Mouse (Mus musculus) thymus, adult 2 months (tissue): Measurements from ENCODE around the gene Zfp600.
"Not testable (repeated sequence)": the region's sequence is repeated elsewhere in the genome, so short reads cannot be mapped to it uniquely, and the experiment has no call there.

Experiments used
- CTCF ChIP-seq: fragments of 200-500 bp; IDR thresholded peaks from 2 replicates; pipeline ENCODE4 v1.5.1; 2012; ENCODE audit warnings: mild to moderate bottlenecking, control low read depth, low read length, moderate library complexity, borderline replicate concordance; ENCODE audit not compliant: control insufficient read depth, poor library complexity, insufficient read depth; ENCODE audit errors: extremely low read depth
- POLR2A ChIP-seq: fragments of 200-500 bp; IDR thresholded peaks from 2 replicates; pipeline ENCODE4 v1.6.1; 2012; ENCODE audit warnings: mild to moderate bottlenecking, low read length, control low read depth, moderate library complexity; ENCODE audit not compliant: control insufficient read depth, poor library complexity, insufficient read depth; ENCODE audit errors: extremely low read depth

GRCm38 (mm10) chr4:146204357-146204756, 47.7 kb downstream of the Zfp600 start:
- TF ChIP-seq CTCF, POLR2A: not testable (repeated sequence)
